In genomic region chr9:7744156-7744555, GRCm38 (mm10) we compare ENCODE assay signal across 25 mouse cellular contexts. TPM values are rescaled to one million over a fixed set of nuclear protein-coding genes. Genes with fewer than 3 reads are reported as not detected.
"Had no signal": no experiment of that assay in that cellular context is flagged by ENCODE, and none has a peak within 500 bp of the region (broad histone marks: within the 10 kb centered on the region; RNA-seq: fewer than 3 reads in every experiment).

No protein-coding gene starts in this region.

- H3K27me3 ChIP-seq: midbrain, embryonic 12.5 days; neural tube, embryonic 13.5 days; neural tube, embryonic 15.5 days; stomach, embryonic 15.5 days had no signal

- H3K27ac ChIP-seq: liver, embryonic 14.5 days; midbrain, embryonic 10.5 days; midbrain, embryonic 12.5 days; neural tube, embryonic 13.5 days; neural tube, embryonic 15.5 days; stomach, embryonic 15.5 days; stomach, postnatal 0 days had no signal

- H3K4me1 ChIP-seq: midbrain, embryonic 10.5 days; midbrain, embryonic 12.5 days; neural tube, embryonic 13.5 days; neural tube, embryonic 15.5 days; stomach, embryonic 15.5 days had no signal

- DNase-seq: lung, adult 18-20 months; lung, embryonic 14.5 days; lung, postnatal 10 days; lung, postnatal 4 days; midbrain, embryonic 14.5 days; retina, postnatal 1 day; right cerebral cortex, adult 18-20 months; right cerebral cortex, postnatal 25 days; right cerebral cortex, postnatal 4 days; spleen, adult 18-20 months; thymus, postnatal 14 days; thymus, postnatal 36 days had no signal

- H3K4me3 ChIP-seq: midbrain, embryonic 10.5 days; midbrain, embryonic 12.5 days; myocyte; neural tube, embryonic 13.5 days; neural tube, embryonic 15.5 days; stomach, embryonic 15.5 days had no signal

- H3K36me3 ChIP-seq: midbrain, embryonic 10.5 days; midbrain, embryonic 12.5 days; neural tube, embryonic 13.5 days; neural tube, embryonic 15.5 days; stomach, embryonic 15.5 days had no signal

RNA-seq across cellular contexts. Expression of gene Mmp7, which starts 52.3 kb away (rescaled TPM):
- polyA plus RNA-seq: liver, embryonic 14.5 days; liver, embryonic 16.5 days; lung, embryonic 16.5 days; midbrain, embryonic 10.5 days; midbrain, embryonic 12.5 days; midbrain, embryonic 14.5 days; midbrain, embryonic 16.5 days; myocyte; neural tube, embryonic 11.5 days; neural tube, embryonic 13.5 days; neural tube, embryonic 15.5 days; testis, adult 2 months had no signal
